Mouse (Mus musculus) erythroblast, embryonic 14.5 days (primary cell): Measurements from ENCODE around the gene Six6. TPM values are rescaled to one million over a fixed set of nuclear protein-coding genes. Genes with fewer than 3 reads are reported as not detected.

Source experiments
- H3K27me3 ChIP-seq: 2 replicates; pipeline ENCODE4 v1.6.1; 2012; ENCODE audit warnings: inconsistent platforms; ENCODE audit not compliant: control insufficient read depth
- H3K36me3 ChIP-seq: 2 replicates; pipeline ENCODE4 v1.6.1; 2012; ENCODE audit warnings: mild to moderate bottlenecking, inconsistent platforms; ENCODE audit not compliant: control insufficient read depth
- H3K4me1 ChIP-seq: 2 replicates; pipeline ENCODE4 v1.6.1; 2012; ENCODE audit warnings: inconsistent platforms; ENCODE audit not compliant: control insufficient read depth
- H3K4me3 ChIP-seq: replicated peaks from 2 replicates; pipeline ENCODE3; 2012; ENCODE audit warnings: moderate library complexity, mild to moderate bottlenecking, inconsistent platforms
- H3K9me3 ChIP-seq: 2 replicates; pipeline ENCODE4 v1.6.1; 2012; ENCODE audit warnings: low read length, inconsistent platforms, mixed read lengths; ENCODE audit not compliant: control insufficient read depth
- GATA1 ChIP-seq: IDR thresholded peaks from 2 replicates; pipeline ENCODE4 v1.6.1; 2012; ENCODE audit warnings: low read length, inconsistent platforms, mixed read lengths
- TAL1 ChIP-seq: IDR thresholded peaks from 3 replicates; pipeline ENCODE4 v1.6.1; 2012; ENCODE audit warnings: low read length, inconsistent platforms, mixed read lengths
- polyA plus RNA-seq: library from polyadenylated mRNA; stranded (reverse); fragments of >175 nt; gene quantifications from 2 replicates; pipeline ENCODE4 v1.2.3, GENCODE M21; 2012

The Six6 gene
- polyA plus RNA-seq, 1 experiment, result not detected

DNA sequence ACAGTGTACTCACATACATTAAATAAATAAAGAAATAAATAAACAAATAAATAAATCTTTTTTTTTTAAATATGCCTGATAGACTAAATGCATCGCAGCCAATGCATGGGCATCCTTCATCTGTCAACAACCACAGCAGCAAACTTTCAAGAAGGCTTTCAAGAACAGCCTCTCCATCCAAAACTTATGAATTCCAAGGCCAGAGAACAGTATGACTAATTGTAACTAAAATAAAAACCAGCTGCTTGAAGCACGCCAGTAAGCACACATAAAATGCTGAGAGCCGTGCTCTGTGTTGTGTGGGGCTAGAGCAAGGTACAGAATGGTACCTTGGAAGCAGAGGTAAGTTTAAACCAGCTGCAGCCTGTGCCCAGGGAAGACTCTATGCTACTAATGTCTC is 38.2 kb downstream of the Six6 start:
- Histone ChIP-seq H3K9me3 (no peaks in the 10 kb centered on the region), H3K27me3 (no peaks in the 10 kb centered on the region; the same call in 1 of the 2 replicates), H3K4me3 (no peak overlapping the region), H3K4me1 (no peaks in the 10 kb centered on the region), H3K36me3 (no peaks in the 10 kb centered on the region)
- TF ChIP-seq TAL1 (no peak), GATA1 (no peak)

DNA sequence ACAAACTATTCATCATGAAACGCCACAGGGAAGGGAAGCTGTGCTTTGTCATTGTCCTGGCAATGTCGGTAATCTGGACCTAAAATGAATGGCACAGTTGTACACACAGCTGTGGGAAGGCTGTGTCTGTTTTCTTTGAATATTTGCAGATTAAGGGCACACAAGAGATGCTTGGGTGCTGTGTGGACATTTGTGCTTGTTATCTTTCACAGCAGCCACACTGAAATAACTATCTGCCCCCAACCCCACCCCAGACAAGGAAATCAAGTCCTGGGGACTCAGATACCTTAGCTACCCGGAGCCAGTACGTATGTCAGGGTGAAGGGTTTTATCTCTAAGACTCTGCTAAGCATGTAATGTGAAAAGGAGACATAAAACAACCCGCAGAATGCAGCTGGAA is 39.5 kb downstream of the Six6 start:
- no peak for TF ChIP-seq GATA1
- no peak for TF ChIP-seq TAL1
- H3K4me3 ChIP-seq, result no peak overlapping the region
- no peaks in the 10 kb centered on the region for H3K4me1 ChIP-seq
- H3K9me3 ChIP-seq, result no peaks in the 10 kb centered on the region
- no peaks in the 10 kb centered on the region for H3K36me3 ChIP-seq
- no peaks in the 10 kb centered on the region; the same call in 1 of the 2 replicates for H3K27me3 ChIP-seq

DNA sequence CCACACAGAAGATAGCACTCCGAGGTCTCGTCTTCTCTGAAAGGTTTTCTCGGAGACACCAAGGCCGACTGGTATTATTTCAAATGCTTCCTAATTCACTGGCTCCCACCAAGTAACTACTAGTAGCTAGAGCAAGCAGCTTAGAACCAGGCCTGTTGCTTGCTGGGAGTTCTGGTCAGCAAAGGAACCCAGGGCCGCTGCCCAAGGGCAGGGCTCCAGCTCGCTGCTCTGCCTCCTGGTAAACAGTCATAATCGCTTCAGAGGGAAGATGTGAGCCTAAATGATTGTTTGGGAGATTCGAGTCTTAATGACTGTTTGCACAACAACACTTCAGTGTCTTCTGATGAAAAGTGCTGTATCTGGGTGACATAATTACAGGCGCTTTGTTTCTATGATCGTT is 42.9 kb downstream of the Six6 start:
- Histone ChIP-seq H3K4me1 (no peaks in the 10 kb centered on the region), H3K27me3 (peaks cover 3% of the 10 kb centered on the region), H3K36me3 (no peaks in the 10 kb centered on the region), H3K4me3 (no peak overlapping the region), H3K9me3 (no peaks in the 10 kb centered on the region)
- no peak for TF ChIP-seq GATA1
- no peak for TF ChIP-seq TAL1

DNA sequence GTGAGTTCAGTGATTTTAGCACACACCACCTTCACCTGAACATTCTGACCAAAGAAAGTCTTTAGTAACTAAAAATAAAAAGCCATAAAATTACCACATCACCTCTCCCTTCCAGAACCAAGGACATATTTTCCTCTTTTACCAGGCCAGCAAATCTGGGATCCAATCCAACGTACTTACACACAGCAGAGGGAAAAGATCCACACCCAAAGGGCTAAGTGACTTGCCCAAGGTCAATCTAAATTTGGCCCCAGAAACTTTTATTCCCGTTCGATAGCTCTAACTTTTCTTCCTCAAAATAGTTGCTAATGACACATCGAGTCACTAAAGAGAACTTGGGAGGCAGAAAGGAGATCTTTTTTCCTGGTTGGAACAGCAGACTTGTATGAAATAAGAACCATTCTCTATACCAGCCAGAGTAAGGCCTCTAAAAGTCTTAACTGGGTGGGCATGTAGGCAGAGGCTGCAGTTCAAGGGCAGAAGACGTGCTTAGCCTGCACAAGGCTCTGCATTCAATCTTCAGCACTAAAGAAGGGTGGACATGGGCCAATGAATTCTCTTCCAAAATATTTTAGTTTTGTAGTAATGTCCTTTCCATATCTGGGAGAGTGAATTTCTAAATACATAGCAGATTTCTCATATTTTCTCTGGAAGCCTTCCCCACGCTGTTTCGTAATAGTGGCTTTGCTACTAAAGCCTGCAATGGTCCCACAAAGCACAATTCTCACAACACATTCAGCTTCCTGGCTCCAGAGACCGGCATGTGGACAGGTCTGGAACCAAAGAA is 43.6 kb downstream of the Six6 start:
- Histone ChIP-seq H3K9me3 (no peaks in the 10 kb centered on the region), H3K4me3 (no peak overlapping the region), H3K4me1 (no peaks in the 10 kb centered on the region), H3K27me3 (peaks cover 3% of the 10 kb centered on the region), H3K36me3 (no peaks in the 10 kb centered on the region)
- TF ChIP-seq GATA1, result no peak
- no peak for TF ChIP-seq TAL1

Other genes with a start within 250 kb of the Six6 start
- gene Ppm1a, start 182.4 kb upstream of the Six6 start, polyA plus RNA-seq, result 2.5 and 2.6 TPM in 2 replicates
- not detected in 2 replicates for gene 4930447C04Rik, start 882 bp downstream of the Six6 start, polyA plus RNA-seq
- gene Six1, start 114.0 kb downstream of the Six6 start, polyA plus RNA-seq, result not detected in 2 replicates
- gene Six4, start 173.6 kb downstream of the Six6 start, polyA plus RNA-seq, result under 0.01 TPM in 1 of 2 replicates, not detected in the other
- gene Mnat1, start 183.8 kb downstream of the Six6 start, polyA plus RNA-seq, result 0.11 and 0.35 TPM in 2 replicates